16 mouse cellular contexts compared by ENCODE assay signal in the genomic region with DNA sequence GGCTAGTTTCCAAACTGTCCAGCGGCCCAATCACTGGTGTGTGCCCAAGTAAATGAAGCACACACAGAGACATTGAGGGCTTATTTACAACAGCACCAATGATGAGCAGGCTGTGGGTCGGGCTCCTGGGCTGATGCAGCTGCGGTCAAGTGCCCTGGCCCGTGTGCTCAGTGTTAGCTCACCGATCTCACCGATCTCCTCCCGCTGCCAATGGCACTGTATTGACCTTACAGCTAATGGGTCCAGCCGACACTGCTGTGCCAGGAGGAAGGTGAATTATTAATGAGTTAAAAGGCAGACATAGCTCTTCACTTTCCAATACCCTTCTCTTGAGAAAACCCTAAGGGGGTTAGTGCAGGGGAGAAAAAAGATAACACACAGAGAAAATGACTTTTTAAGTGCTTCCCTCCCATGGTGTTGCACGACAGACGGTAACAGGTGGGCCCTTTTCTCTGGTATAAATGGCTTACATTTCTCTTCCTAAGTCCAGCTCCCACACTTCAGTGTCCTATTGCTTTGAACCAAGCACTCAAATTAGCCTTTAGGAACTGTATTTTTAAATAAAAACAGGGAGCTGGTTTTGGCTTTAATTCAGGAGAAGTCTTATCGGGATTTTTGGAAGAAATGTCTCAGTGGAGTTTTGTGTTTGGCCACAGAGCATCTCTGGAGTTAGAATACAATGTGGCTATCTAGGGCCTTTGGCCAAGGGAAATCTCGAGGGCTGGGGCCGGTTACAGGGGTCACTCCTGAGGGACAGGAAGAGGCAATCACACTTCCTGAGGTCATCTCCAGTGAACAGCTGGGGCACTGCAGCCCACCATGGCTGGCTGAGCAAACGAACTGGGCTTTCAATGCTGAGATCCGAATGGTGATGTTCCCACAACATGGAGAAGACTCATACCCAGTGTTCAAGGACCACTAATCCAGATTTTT.
DNase-seq lines count a peak whose midpoint lies in the region; ATAC-seq and TF ChIP-seq lines count a peak whose summit lies in the region.
"Had no signal": no experiment of that assay in that cellular context is flagged by ENCODE, and none has a peak within 500 bp of the region (broad histone marks: within the 10 kb centered on the region; RNA-seq: fewer than 3 reads in every experiment).

No protein-coding gene starts in this region.

- ATAC-seq in midbrain, embryonic 13.5 days = peak; percentile 46; the same call in 1 of the 2 replicates
- ATAC-seq in midbrain, embryonic 14.5 days (ENCODE audit: low FRiP score, low TSS enrichment) = no peak
- ATAC-seq: liver, embryonic 12.5 days had no signal

- 0 out of 2 replicates have a peak overlapping the region, but pooled peaks have one; percentile 59 for H3K27ac ChIP-seq in midbrain, embryonic 13.5 days
- no peak overlapping the region for H3K27ac ChIP-seq in midbrain, embryonic 14.5 days (replicated peaks; ENCODE audit: low read depth, low read length)
- no peak overlapping the region for H3K27ac ChIP-seq in left cerebral cortex, adult 2 months
- H3K27ac ChIP-seq: layer of hippocampus, adult 2 months; liver, embryonic 12.5 days; neural tube, embryonic 15.5 days had no signal

- no peak overlapping the region for H3ac ChIP-seq in myocyte (ENCODE audit: control insufficient read depth, insufficient read length)

- no peak overlapping the region for H3K4me2 ChIP-seq in midbrain, embryonic 13.5 days (replicated peaks)
- no peak overlapping the region for H3K4me2 ChIP-seq in midbrain, embryonic 14.5 days (ENCODE audit: low read length)
- H3K4me2 ChIP-seq in myocyte (ENCODE audit: low read depth) = peak overlapping the region; percentile 2
- H3K4me2 ChIP-seq: liver, embryonic 12.5 days; neural tube, embryonic 15.5 days had no signal

- peak; percentile 38 to 41 for DNase-seq in heart, adult 9 months (ENCODE audit: low spot score in 2 of 2)
- no peak for DNase-seq in heart, postnatal 36 days
- no peak for DNase-seq in midbrain, embryonic 14.5 days
- peak; percentile 42 to 43 for DNase-seq in heart, postnatal 10 days
- no peak for DNase-seq in left cerebral cortex, adult 2 months (ENCODE audit: extremely low spot score in 1 of 2, low spot score in 2 of 2)
- DNase-seq: adrenal gland, postnatal 10 days; B cell, adult 2 months; cerebellum, postnatal 10 days; gastrocnemius, postnatal 36 days; right cerebral cortex, adult 18-20 months; thymus, postnatal 4 days had no signal

- no peak for TF ChIP-seq POLR2A in myocyte (IDR thresholded peaks at IDR 0.05; ENCODE audit: insufficient read length, low read depth)

- 72% methylated on average over 15 of the region's 15 CpGs for whole genome bisulfite sequencing in midbrain, embryonic 13.5 days
- 67% methylated on average over 15 of the region's 15 CpGs for WGBS in midbrain, embryonic 14.5 days

- H3K36me3 ChIP-seq in midbrain, embryonic 13.5 days = no peaks in the 10 kb centered on the region
- H3K36me3 ChIP-seq in midbrain, embryonic 14.5 days (ENCODE audit: control insufficient read depth, insufficient read depth, low read length) = no peaks in the 10 kb centered on the region
- H3K36me3 ChIP-seq in myocyte (ENCODE audit: control insufficient read depth, insufficient read depth) = no peaks in the 10 kb centered on the region
- H3K36me3 ChIP-seq: liver, embryonic 12.5 days; neural tube, embryonic 15.5 days had no signal

- H3K9me3 ChIP-seq in midbrain, embryonic 13.5 days = no peaks in the 10 kb centered on the region
- no peaks in the 10 kb centered on the region for H3K9me3 ChIP-seq in midbrain, embryonic 14.5 days (ENCODE audit: control insufficient read depth, low read length)
- H3K9me3 ChIP-seq: liver, embryonic 12.5 days; neural tube, embryonic 15.5 days had no signal

- intact Hi-C loops in heart, postnatal 36 days (cut with DNase I) = no loop called here
- intact Hi-C loops in heart, postnatal 10 days (cut with DNase I) = no loop called here
- intact Hi-C loops in left cerebral cortex, adult 2 months (cut with DNase I) = no loop called here

- no peak for TF ChIP-seq CTCF in left cerebral cortex, adult 2 months (IDR thresholded peaks at IDR 0.05)

- H3K79me2 ChIP-seq in myocyte (ENCODE audit: control insufficient read depth, insufficient read depth) = no peaks in the 10 kb centered on the region

- no peak overlapping the region for H3K9ac ChIP-seq in midbrain, embryonic 13.5 days (replicated peaks)
- no peak overlapping the region for H3K9ac ChIP-seq in midbrain, embryonic 14.5 days (replicated peaks; ENCODE audit: low read length)
- H3K9ac ChIP-seq: liver, embryonic 12.5 days; neural tube, embryonic 15.5 days had no signal

- H3K4me1 ChIP-seq in midbrain, embryonic 13.5 days (replicated peaks) = peaks cover 39% of the 10 kb centered on the region
- H3K4me1 ChIP-seq in midbrain, embryonic 14.5 days (ENCODE audit: control insufficient read depth, insufficient read depth, low read length) = peaks cover 35% of the 10 kb centered on the region
- H3K4me1 ChIP-seq: liver, embryonic 12.5 days had no signal

- no peak overlapping the region for H3K4me3 ChIP-seq in midbrain, embryonic 13.5 days (replicated peaks)
- no peak overlapping the region for H3K4me3 ChIP-seq in midbrain, embryonic 14.5 days (replicated peaks; ENCODE audit: low read depth, low read length)
- H3K4me3 ChIP-seq in myocyte = no peak overlapping the region
- H3K4me3 ChIP-seq in left cerebral cortex, adult 2 months = no peak overlapping the region
- H3K4me3 ChIP-seq: layer of hippocampus, adult 2 months; liver, embryonic 12.5 days; neural tube, embryonic 15.5 days had no signal

- H3K27me3 ChIP-seq in midbrain, embryonic 13.5 days = no peaks in the 10 kb centered on the region
- H3K27me3 ChIP-seq in midbrain, embryonic 14.5 days (ENCODE audit: control insufficient read depth, insufficient read depth, low read length) = no peaks in the 10 kb centered on the region
- H3K27me3 ChIP-seq in myocyte (ENCODE audit: control insufficient read depth, insufficient read depth, insufficient read length) = no peaks in the 10 kb centered on the region
- H3K27me3 ChIP-seq: liver, embryonic 12.5 days; neural tube, embryonic 15.5 days had no signal

TF ChIP-seq in myocyte, 11 proteins besides CTCF, POLR2A, EP300 and RAD21:
- no peak for TF ChIP-seq TCF3 (IDR thresholded peaks at IDR 0.05; ENCODE audit: insufficient read length, low read depth)
- peak in 2 of 3 experiments; percentile 79 to 87 for TF ChIP-seq MYOD1 (IDR thresholded peaks at IDR 0.05; ENCODE audit: control insufficient read depth in 1 of 3, insufficient read length in 2 of 3, low read depth in 2 of 3)

Comparison
In these comparisons a context has a peak if more than half of its experiments do, and no peak if none do; other contexts are left out.
1. DNase-seq: peak in heart, adult 9 months (2 of 2) and heart, postnatal 10 days (2 of 2); none in heart, postnatal 36 days (0 of 2), midbrain, embryonic 14.5 days (single experiment) and left cerebral cortex, adult 2 months (0 of 2).